Mouse (Mus musculus): Measurements from ENCODE around the gene Med28. TPM values are rescaled to one million over a fixed set of nuclear protein-coding genes. Genes with fewer than 3 reads are reported as not detected.

The Med28 gene
- total and polyA plus RNA-seq, 2 experiments from 2014 or later = 78.3 to 136 TPM

DNA sequence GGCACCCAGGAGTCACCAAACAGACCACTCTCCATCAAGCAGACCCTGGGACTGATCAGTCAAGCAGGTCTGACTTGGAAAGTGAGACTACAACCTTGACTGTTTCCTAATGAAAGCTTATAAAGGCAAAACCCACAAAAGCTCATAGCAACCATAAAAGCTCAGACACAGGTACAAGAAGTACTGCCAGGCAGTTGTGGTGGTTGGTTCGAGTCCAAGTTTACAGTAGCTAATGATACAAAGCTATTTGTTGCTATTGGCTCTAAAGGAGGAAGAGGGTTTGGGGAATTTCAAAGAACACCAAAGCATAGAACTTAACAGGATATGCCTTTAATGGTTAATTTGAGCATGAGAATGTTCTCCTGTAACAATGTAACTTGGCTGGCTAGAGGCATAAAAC lies 36.4 kb upstream of the Med28 start:
- WGBS = 71% methylated on average over 1 of the region's 1 CpGs
- H3K27ac ChIP-seq (ENCODE audit: low read depth) = no peak overlapping the region
- ATAC-seq (ENCODE audit: insufficient read depth, low read depth) = no peak
- no peaks in the 10 kb centered on the region for H3K27me3 ChIP-seq (ENCODE audit: control insufficient read depth, insufficient read depth, low read length)
- H3K9me3 ChIP-seq (replicated peaks; ENCODE audit: control insufficient read depth, low read length) = no peaks in the 10 kb centered on the region
- no peak overlapping the region for H3K9ac ChIP-seq (replicated peaks; ENCODE audit: low read depth, low read length)
- no peak for DNase-seq (ENCODE audit: low spot score)
- H3K4me1 ChIP-seq (ENCODE audit: control insufficient read depth, insufficient read depth) = no peaks in the 10 kb centered on the region
- no peak overlapping the region for H3K4me2 ChIP-seq (ENCODE audit: low read depth, low read length)
- no peak overlapping the region for H3K4me3 ChIP-seq (ENCODE audit: low read depth, low read length)
- TF ChIP-seq EP300 (IDR thresholded peaks at IDR 0.05; ENCODE audit: low read depth) (no peak), CTCF (IDR thresholded peaks at IDR 0.05; ENCODE audit: low read depth) (no peak)
- no peaks in the 10 kb centered on the region for H3K36me3 ChIP-seq (replicated peaks; ENCODE audit: control insufficient read depth, insufficient read depth, low read length)

DNA sequence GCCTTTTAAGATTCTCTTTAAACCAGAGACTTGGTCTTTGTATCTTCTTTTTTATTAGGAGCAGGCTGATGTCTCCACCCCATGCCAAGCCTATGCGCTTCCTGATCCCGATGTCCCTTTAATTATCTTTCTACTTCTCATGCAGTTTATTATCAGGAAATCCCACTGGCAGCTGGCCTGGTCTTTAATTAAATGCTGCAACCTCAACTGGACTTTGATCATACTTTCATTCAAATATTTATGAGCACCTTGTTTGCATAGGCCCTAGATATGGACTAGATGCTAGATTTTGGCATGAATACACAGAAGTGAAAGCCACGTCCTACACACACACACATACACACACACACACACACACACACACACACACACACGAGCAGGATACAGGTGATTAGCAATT lies 28.3 kb upstream of the Med28 start:
- ATAC-seq (ENCODE audit: insufficient read depth, low read depth) = no peak
- Histone ChIP-seq H3K4me1 (ENCODE audit: control insufficient read depth, insufficient read depth) (peaks cover 9% of the 10 kb centered on the region; the same call in 1 of the 2 replicates), H3K4me2 (ENCODE audit: low read depth, low read length) (no peak overlapping the region), H3K9me3 (replicated peaks; ENCODE audit: control insufficient read depth, low read length) (no peaks in the 10 kb centered on the region), H3K36me3 (replicated peaks; ENCODE audit: control insufficient read depth, insufficient read depth, low read length) (peaks cover 9% of the 10 kb centered on the region), H3K27ac (ENCODE audit: low read depth) (no peak overlapping the region), H3K27me3 (ENCODE audit: control insufficient read depth, insufficient read depth, low read length) (no peaks in the 10 kb centered on the region), H3K4me3 (ENCODE audit: low read depth, low read length) (no peak overlapping the region), H3K9ac (replicated peaks; ENCODE audit: low read depth, low read length) (no peak overlapping the region)
- TF ChIP-seq CTCF (IDR thresholded peaks at IDR 0.05; ENCODE audit: low read depth) (no peak), EP300 (IDR thresholded peaks at IDR 0.05; ENCODE audit: low read depth) (no peak)
- DNase-seq (ENCODE audit: low spot score) = no peak
- WGBS = 67% methylated on average over 4 of the region's 4 CpGs

DNA sequence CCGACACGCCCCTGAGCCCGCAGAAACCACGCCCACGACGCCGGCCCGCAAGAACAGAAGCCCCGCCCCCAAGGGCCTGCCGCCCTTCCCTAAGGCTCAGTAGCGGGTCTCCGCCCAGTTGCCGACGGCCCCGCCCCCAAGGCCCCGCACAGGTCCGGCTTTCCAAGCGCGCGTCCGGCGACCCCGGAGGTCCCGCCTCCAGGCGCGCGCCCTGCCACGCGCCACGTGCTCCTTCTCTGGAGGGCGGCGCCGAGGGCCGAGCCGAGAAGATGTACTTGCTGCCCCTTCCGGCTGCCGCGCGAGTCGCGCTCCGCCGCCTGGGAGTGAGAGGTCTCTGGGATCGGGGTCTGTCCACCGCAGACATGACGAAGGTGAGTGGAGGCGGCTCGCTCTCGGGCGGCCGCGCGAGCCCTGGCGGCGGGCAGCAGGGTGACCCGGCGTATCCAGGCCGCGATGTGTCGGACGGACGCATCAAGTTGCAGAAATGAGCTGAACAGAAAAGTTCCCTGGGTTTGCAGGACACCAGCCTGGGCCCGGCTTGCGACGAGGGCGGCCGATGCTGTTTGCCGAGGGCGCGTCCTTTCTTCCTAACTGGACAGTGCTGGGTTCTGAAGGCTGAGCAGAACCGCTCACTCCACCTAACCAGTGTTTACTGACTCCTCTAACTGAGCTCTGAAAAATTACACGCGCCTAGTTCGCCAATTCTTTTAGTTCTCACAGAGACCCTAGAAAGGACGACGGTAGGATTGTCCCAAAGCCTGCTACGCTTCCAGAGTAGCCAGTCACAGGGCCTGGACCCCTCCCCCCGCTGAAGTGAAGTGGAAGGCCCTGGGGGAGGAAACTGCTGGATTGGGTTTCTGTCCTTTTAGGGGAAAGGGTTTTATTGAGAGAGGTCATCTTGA lies 26.6 kb upstream of the Med28 start, which contains the start of gene Lap3:
Lap3 (plus strand) TSS at position 184 of the 902 bp plus-strand sequence.
- peaks cover 25% of the 10 kb centered on the region for H3K36me3 ChIP-seq (replicated peaks; ENCODE audit: control insufficient read depth, insufficient read depth, low read length)
- H3K9me3 ChIP-seq (replicated peaks; ENCODE audit: control insufficient read depth, low read length) = no peaks in the 10 kb centered on the region
- TF ChIP-seq EP300 (IDR thresholded peaks at IDR 0.05; ENCODE audit: low read depth) (0 out of 2 replicates have a peak, but pooled peaks have one; percentile 13), CTCF (IDR thresholded peaks at IDR 0.05; ENCODE audit: low read depth) (peak; percentile 40)
- DNase-seq (ENCODE audit: low spot score) = peak; percentile 96
- no peaks in the 10 kb centered on the region for H3K27me3 ChIP-seq (ENCODE audit: control insufficient read depth, insufficient read depth, low read length)
- peak within 1 kb of the TSS; percentile 68 for H3K27ac ChIP-seq (ENCODE audit: low read depth)
- peak within 1 kb of the TSS; percentile 68 for H3K4me3 ChIP-seq (ENCODE audit: low read depth, low read length)
- H3K4me1 ChIP-seq (ENCODE audit: control insufficient read depth, insufficient read depth) = peaks cover 9% of the 10 kb centered on the region; the same call in 1 of the 2 replicates
- peak within 1 kb of the TSS; percentile 73 for H3K9ac ChIP-seq (replicated peaks; ENCODE audit: low read depth, low read length)
- H3K4me2 ChIP-seq (ENCODE audit: low read depth, low read length) = peak within 1 kb of the TSS; percentile 84
- peak; percentile 97 for ATAC-seq (ENCODE audit: insufficient read depth, low read depth)
- under 1% methylated on average over 78 of the region's 78 CpGs for WGBS

DNA sequence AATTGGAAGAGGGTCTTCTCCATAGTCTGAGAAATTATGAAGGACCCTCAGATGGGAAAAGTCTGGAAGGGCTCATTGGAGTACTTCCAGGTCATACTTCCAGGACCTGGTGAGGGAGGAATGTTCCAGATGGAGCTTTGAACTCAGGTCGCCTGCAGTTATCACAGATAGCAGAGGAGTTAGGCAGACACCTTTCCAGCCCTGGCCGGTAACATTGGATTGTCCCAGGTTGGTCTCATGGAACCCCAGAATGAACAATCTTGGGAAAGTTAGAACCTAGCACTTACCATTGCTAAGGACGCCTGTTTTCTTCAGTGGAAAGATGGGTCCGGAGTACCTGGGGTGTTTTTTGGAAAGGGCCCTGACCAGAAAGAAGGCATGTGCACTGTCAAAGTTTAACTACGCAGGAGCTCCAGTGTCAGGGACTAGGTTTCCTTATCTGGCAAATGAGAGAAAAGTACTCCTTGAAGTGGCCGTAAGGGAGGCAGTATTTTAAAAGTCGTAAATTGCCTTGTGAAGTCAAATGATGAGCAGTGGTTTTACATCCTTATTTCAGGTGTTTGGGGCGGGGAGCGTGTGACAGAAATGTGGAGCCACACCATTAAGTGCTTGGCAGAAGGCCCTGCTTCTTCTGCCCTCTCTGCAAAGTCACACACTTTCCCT lies 25.8 kb upstream of the Med28 start:
- DNase-seq (ENCODE audit: low spot score) (no peak), ATAC-seq (ENCODE audit: insufficient read depth, low read depth) (no peak)
- H3K27ac ChIP-seq (ENCODE audit: low read depth) = no peak overlapping the region
- WGBS = 56% methylated on average over 9 of the region's 9 CpGs
- H3K9ac ChIP-seq (replicated peaks; ENCODE audit: low read depth, low read length) = peak overlapping the region; percentile 73
- peaks cover 9% of the 10 kb centered on the region; the same call in 1 of the 2 replicates for H3K4me1 ChIP-seq (ENCODE audit: control insufficient read depth, insufficient read depth)
- peak overlapping the region; percentile 68 for H3K4me3 ChIP-seq (ENCODE audit: low read depth, low read length)
- no peaks in the 10 kb centered on the region for H3K9me3 ChIP-seq (replicated peaks; ENCODE audit: control insufficient read depth, low read length)
- peaks cover 31% of the 10 kb centered on the region for H3K36me3 ChIP-seq (replicated peaks; ENCODE audit: control insufficient read depth, insufficient read depth, low read length)
- no peaks in the 10 kb centered on the region for H3K27me3 ChIP-seq (ENCODE audit: control insufficient read depth, insufficient read depth, low read length)
- TF ChIP-seq CTCF (IDR thresholded peaks at IDR 0.05; ENCODE audit: low read depth) (no peak), EP300 (IDR thresholded peaks at IDR 0.05; ENCODE audit: low read depth) (no peak)
- H3K4me2 ChIP-seq (ENCODE audit: low read depth, low read length) = peak overlapping the region; percentile 84

DNA sequence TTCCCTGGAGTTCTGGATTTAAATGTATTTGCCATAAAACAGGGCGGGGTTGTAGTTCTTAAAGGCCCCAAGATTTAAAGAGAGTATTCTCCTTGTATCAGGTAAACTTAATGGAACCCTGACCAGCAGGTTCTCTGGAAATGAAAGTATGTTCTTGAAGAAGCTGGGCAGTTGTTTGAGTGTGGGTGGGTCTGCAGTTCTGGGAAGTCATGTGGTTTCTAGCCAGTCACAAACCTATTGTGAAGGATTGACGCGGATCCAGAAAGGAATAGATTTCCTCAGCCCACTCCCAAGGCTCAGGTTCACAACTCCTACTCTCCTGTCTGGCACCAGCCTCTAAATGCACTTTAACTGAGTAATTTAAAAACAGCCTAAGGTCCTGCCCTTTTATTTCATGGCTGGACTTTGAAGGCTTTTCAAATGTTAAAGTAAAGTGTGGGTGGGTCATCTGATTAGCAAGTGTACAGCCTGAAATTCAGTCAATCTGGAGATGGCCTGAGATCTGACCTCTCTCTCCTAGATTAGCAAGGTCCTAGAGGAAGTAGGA lies 24.5 kb upstream of the Med28 start:
- DNase-seq (ENCODE audit: low spot score) = no peak
- TF ChIP-seq EP300 (IDR thresholded peaks at IDR 0.05; ENCODE audit: low read depth) (no peak), CTCF (IDR thresholded peaks at IDR 0.05; ENCODE audit: low read depth) (no peak)
- H3K27me3 ChIP-seq (ENCODE audit: control insufficient read depth, insufficient read depth, low read length) = no peaks in the 10 kb centered on the region
- H3K4me1 ChIP-seq (ENCODE audit: control insufficient read depth, insufficient read depth) = peaks cover 9% of the 10 kb centered on the region; the same call in 1 of the 2 replicates
- H3K4me3 ChIP-seq (ENCODE audit: low read depth, low read length) = no peak overlapping the region
- no peaks in the 10 kb centered on the region for H3K9me3 ChIP-seq (replicated peaks; ENCODE audit: control insufficient read depth, low read length)
- no peak for ATAC-seq (ENCODE audit: insufficient read depth, low read depth)
- no peak overlapping the region for H3K27ac ChIP-seq (ENCODE audit: low read depth)
- WGBS = 94% methylated on average over 3 of the region's 3 CpGs
- no peak overlapping the region for H3K9ac ChIP-seq (replicated peaks; ENCODE audit: low read depth, low read length)
- H3K4me2 ChIP-seq (ENCODE audit: low read depth, low read length) = no peak overlapping the region
- peaks cover 44% of the 10 kb centered on the region for H3K36me3 ChIP-seq (replicated peaks; ENCODE audit: control insufficient read depth, insufficient read depth, low read length)
